Mouse (Mus musculus): ENCODE measurements at regions not wholly inside any gene's neighbourhood (a gene's known extent, or its start where the extent isn't known, plus 50 kb on each side); places are given as distances from the start of the nearest gene placed in this dataset.

- H3K27ac ChIP-seq (replicated peaks; ENCODE audit: low read depth, low read length): no peak overlapping the region
- H3K36me3 ChIP-seq (ENCODE audit: control insufficient read depth, insufficient read depth, low read length): no peaks in the 10 kb centered on the region
- H3K4me2 ChIP-seq (replicated peaks; ENCODE audit: low read depth, low read length, severe bottlenecking): no peak overlapping the region
- ATAC-seq (ENCODE audit: low FRiP score, low read depth) (no peak), DNase-seq (ENCODE audit: low spot score) (no peak)
- H3K4me3 ChIP-seq (replicated peaks; ENCODE audit: low read length): no peak overlapping the region
- WGBS: 90% methylated on average over 6 of the region's 6 CpGs
- TF ChIP-seq POLR2A (IDR thresholded peaks at IDR 0.05; ENCODE audit: borderline replicate concordance, extremely low read depth, insufficient read depth, insufficient read length): no peak
- no peaks in the 10 kb centered on the region for H3K9me3 ChIP-seq (ENCODE audit: control insufficient read depth, low read length)
- no peaks in the 10 kb centered on the region for H3K27me3 ChIP-seq (ENCODE audit: control insufficient read depth, insufficient read depth, low read length)
- H3K9ac ChIP-seq (ENCODE audit: low read depth, low read length, severe bottlenecking): no peak overlapping the region
- H3K4me1 ChIP-seq (ENCODE audit: control insufficient read depth, insufficient read depth, low read length): no peaks in the 10 kb centered on the region
These were observed 171.1 kb upstream of the Cited2 start for GRCm38 (mm10) chr10:17551869-17552268.

- no peak overlapping the region for H3K9ac ChIP-seq (ENCODE audit: low read depth, low read length, severe bottlenecking)
- H3K27me3 ChIP-seq (ENCODE audit: control insufficient read depth, insufficient read depth, low read length): no peaks in the 10 kb centered on the region
- H3K4me3 ChIP-seq (replicated peaks; ENCODE audit: low read length): no peak overlapping the region
- H3K27ac ChIP-seq (replicated peaks; ENCODE audit: low read depth, low read length): no peak overlapping the region
- ATAC-seq (ENCODE audit: low FRiP score, low read depth) (no peak), DNase-seq (ENCODE audit: low spot score) (no peak)
- no peak for TF ChIP-seq POLR2A (IDR thresholded peaks at IDR 0.05; ENCODE audit: borderline replicate concordance, extremely low read depth, insufficient read depth, insufficient read length)
- no peaks in the 10 kb centered on the region for H3K9me3 ChIP-seq (ENCODE audit: control insufficient read depth, low read length)
- no peak overlapping the region for H3K4me2 ChIP-seq (replicated peaks; ENCODE audit: low read depth, low read length, severe bottlenecking)
- H3K4me1 ChIP-seq (ENCODE audit: control insufficient read depth, insufficient read depth, low read length): no peaks in the 10 kb centered on the region
- no peaks in the 10 kb centered on the region for H3K36me3 ChIP-seq (ENCODE audit: control insufficient read depth, insufficient read depth, low read length)
These were observed 170.7 kb upstream of the Cited2 start for GRCm38 (mm10) chr10:17552277-17552676.

GRCm38 (mm10) chr10:17556391-17556790, 166.6 kb upstream of the Cited2 start:
- Histone ChIP-seq H3K9me3 (ENCODE audit: control insufficient read depth, low read length) (no peaks in the 10 kb centered on the region), H3K27ac (replicated peaks; ENCODE audit: low read depth, low read length) (no peak overlapping the region), H3K4me3 (replicated peaks; ENCODE audit: low read length) (no peak overlapping the region), H3K36me3 (ENCODE audit: control insufficient read depth, insufficient read depth, low read length) (no peaks in the 10 kb centered on the region), H3K9ac (ENCODE audit: low read depth, low read length, severe bottlenecking) (no peak overlapping the region), H3K4me1 (ENCODE audit: control insufficient read depth, insufficient read depth, low read length) (peaks cover 11% of the 10 kb centered on the region; the same call in 1 of the 2 replicates), H3K4me2 (replicated peaks; ENCODE audit: low read depth, low read length, severe bottlenecking) (no peak overlapping the region), H3K27me3 (ENCODE audit: control insufficient read depth, insufficient read depth, low read length) (no peaks in the 10 kb centered on the region)
- ATAC-seq (ENCODE audit: low FRiP score, low read depth) (no peak), DNase-seq (ENCODE audit: low spot score) (no peak)
- WGBS: 82% methylated on average over 4 of the region's 4 CpGs
- TF ChIP-seq POLR2A (IDR thresholded peaks at IDR 0.05; ENCODE audit: borderline replicate concordance, extremely low read depth, insufficient read depth, insufficient read length): no peak

GRCm38 (mm10) chr10:17559370-17559955, 163.6 kb upstream of the Cited2 start:
- Histone ChIP-seq H3K4me3 (replicated peaks; ENCODE audit: low read length) (no peak overlapping the region), H3K4me1 (ENCODE audit: control insufficient read depth, insufficient read depth, low read length) (peaks cover 18% of the 10 kb centered on the region; the same call in 1 of the 2 replicates), H3K9me3 (ENCODE audit: control insufficient read depth, low read length) (no peaks in the 10 kb centered on the region), H3K27ac (replicated peaks; ENCODE audit: low read depth, low read length) (no peak overlapping the region), H3K4me2 (replicated peaks; ENCODE audit: low read depth, low read length, severe bottlenecking) (no peak overlapping the region), H3K27me3 (ENCODE audit: control insufficient read depth, insufficient read depth, low read length) (no peaks in the 10 kb centered on the region), H3K36me3 (ENCODE audit: control insufficient read depth, insufficient read depth, low read length) (no peaks in the 10 kb centered on the region), H3K9ac (ENCODE audit: low read depth, low read length, severe bottlenecking) (no peak overlapping the region)
- peak; percentile 58 for DNase-seq (ENCODE audit: low spot score)
- TF ChIP-seq POLR2A (IDR thresholded peaks at IDR 0.05; ENCODE audit: borderline replicate concordance, extremely low read depth, insufficient read depth, insufficient read length): no peak
- ATAC-seq (ENCODE audit: low FRiP score, low read depth): 0 out of 2 replicates have a peak, but pooled peaks have one; percentile 32
- WGBS: 53% methylated on average over 5 of the region's 5 CpGs

- no peaks in the 10 kb centered on the region for H3K36me3 ChIP-seq (ENCODE audit: control insufficient read depth, insufficient read depth, low read length)
- ATAC-seq (ENCODE audit: low FRiP score, low read depth): no peak
- no peak overlapping the region for H3K4me3 ChIP-seq (replicated peaks; ENCODE audit: low read length)
- H3K9me3 ChIP-seq (ENCODE audit: control insufficient read depth, low read length): no peaks in the 10 kb centered on the region
- no peak overlapping the region for H3K9ac ChIP-seq (ENCODE audit: low read depth, low read length, severe bottlenecking)
- no peaks in the 10 kb centered on the region for H3K27me3 ChIP-seq (ENCODE audit: control insufficient read depth, insufficient read depth, low read length)
- H3K4me1 ChIP-seq (ENCODE audit: control insufficient read depth, insufficient read depth, low read length): peaks cover 18% of the 10 kb centered on the region; the same call in 1 of the 2 replicates
- WGBS: 22% methylated on average over 3 of the region's 3 CpGs
- TF ChIP-seq POLR2A (IDR thresholded peaks at IDR 0.05; ENCODE audit: borderline replicate concordance, extremely low read depth, insufficient read depth, insufficient read length): no peak
- no peak overlapping the region for H3K27ac ChIP-seq (replicated peaks; ENCODE audit: low read depth, low read length)
- no peak overlapping the region for H3K4me2 ChIP-seq (replicated peaks; ENCODE audit: low read depth, low read length, severe bottlenecking)
- DNase-seq (ENCODE audit: low spot score): no peak
These were observed 163.0 kb upstream of the Cited2 start for GRCm38 (mm10) chr10:17559980-17560379.

Measured in limb, embryonic 14.5 days (tissue).